Mouse (Mus musculus): Measurements from ENCODE around the gene Nf1. TPM values are rescaled to one million over a fixed set of nuclear protein-coding genes. Genes with fewer than 3 reads are reported as not detected.

Nf1 gene
- polyA plus RNA-seq, 1 experiment from 2014 or later: 6.1 TPM

- peaks cover 22% of the 10 kb centered on the region for H3K4me1 ChIP-seq (replicated peaks)
- no peak for ATAC-seq (ENCODE audit: low read depth)
- no peaks in the 10 kb centered on the region for H3K36me3 ChIP-seq
- WGBS: 90% methylated on average over 5 of the region's 5 CpGs
- H3K27me3 ChIP-seq: no peaks in the 10 kb centered on the region
- H3K9me3 ChIP-seq: no peaks in the 10 kb centered on the region
- no peak overlapping the region for H3K9ac ChIP-seq
- H3K4me2 ChIP-seq: no peak overlapping the region
- H3K27ac ChIP-seq (replicated peaks): no peak overlapping the region
- no peak overlapping the region for H3K4me3 ChIP-seq
These were observed 2.7 kb upstream of the Nf1 start for GRCm38 (mm10) chr11:79336722-79337267.

DNA sequence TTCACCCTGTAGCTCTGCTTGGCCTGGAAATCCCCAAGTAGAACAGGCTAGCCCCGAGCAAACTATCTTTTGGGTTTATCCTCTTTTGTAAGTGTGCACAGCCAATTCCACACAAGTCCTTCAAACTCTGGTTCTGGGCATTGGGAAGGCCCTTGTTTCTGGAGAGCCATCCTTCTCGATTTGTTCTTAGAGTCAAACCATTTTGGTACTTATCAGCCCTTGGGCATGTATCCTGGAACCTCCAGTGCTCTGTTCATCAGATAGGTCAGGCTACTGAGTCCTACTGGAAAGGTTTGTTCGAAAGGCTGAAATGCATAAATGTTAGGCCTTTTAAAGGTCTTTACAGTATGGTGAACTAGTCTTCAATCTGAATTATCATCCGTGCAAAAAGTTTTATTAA lies 872 bp upstream of the Nf1 start:
- no peak for ATAC-seq (ENCODE audit: low read depth)
- Histone ChIP-seq H3K4me3 (peak overlapping the region; percentile 92), H3K36me3 (0 out of 2 replicates have a peak, but pooled peaks cover 8% of the 10 kb centered on the region), H3K27ac (replicated peaks) (peak overlapping the region; percentile 96; the same call in 1 of the 2 replicates), H3K9me3 (no peaks in the 10 kb centered on the region), H3K4me2 (peak overlapping the region; percentile 68), H3K4me1 (replicated peaks) (peaks cover 25% of the 10 kb centered on the region), H3K9ac (peak overlapping the region; percentile 99), H3K27me3 (no peaks in the 10 kb centered on the region)
- 55% methylated on average over 4 of the region's 4 CpGs for WGBS

GRCm38 (mm10) chr11:79339808-79340781 lies 602 bp downstream of the Nf1 start:
- H3K27ac ChIP-seq (replicated peaks): peak overlapping the region; percentile 96
- peak overlapping the region; percentile 83 for H3K4me2 ChIP-seq
- peaks cover 25% of the 10 kb centered on the region for H3K4me1 ChIP-seq (replicated peaks)
- 0 out of 2 replicates have a peak, but pooled peaks cover 8% of the 10 kb centered on the region for H3K36me3 ChIP-seq
- peak; percentile 85 for ATAC-seq (ENCODE audit: low read depth)
- H3K9me3 ChIP-seq: no peaks in the 10 kb centered on the region
- peak overlapping the region; percentile 99 for H3K9ac ChIP-seq
- no peaks in the 10 kb centered on the region for H3K27me3 ChIP-seq
- H3K4me3 ChIP-seq: peak overlapping the region; percentile 92
- under 1% methylated on average over 53 of the region's 63 CpGs for WGBS

- Histone ChIP-seq H3K4me2 (no peak overlapping the region), H3K4me1 (replicated peaks) (peaks cover 14% of the 10 kb centered on the region), H3K36me3 (no peaks in the 10 kb centered on the region), H3K9ac (no peak overlapping the region), H3K9me3 (no peaks in the 10 kb centered on the region), H3K27ac (replicated peaks) (no peak overlapping the region), H3K4me3 (no peak overlapping the region), H3K27me3 (no peaks in the 10 kb centered on the region)
- 87% methylated on average over 3 of the region's 3 CpGs for WGBS
- no peak for ATAC-seq (ENCODE audit: low read depth)
These were observed 17.5 kb downstream of the Nf1 start for GRCm38 (mm10) chr11:79356995-79357394.

DNA sequence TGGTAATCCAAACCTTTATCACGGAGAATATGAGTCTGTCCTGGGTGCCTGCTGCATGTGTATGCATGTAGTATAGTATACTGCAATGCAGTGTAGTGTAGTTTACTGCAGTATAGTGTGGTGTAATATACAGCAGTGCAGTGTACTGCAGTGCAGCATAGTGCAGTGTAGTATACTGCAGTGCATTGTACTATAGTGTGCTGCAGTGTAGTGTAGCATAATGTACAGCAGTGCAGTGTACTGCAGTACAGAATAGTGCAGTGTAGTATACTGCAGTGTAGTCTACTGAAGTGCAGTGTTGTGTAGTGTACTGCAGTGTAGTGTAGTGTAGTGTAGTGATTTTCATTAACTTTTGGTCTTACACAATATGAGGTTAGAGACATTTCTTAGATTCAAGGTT lies 17.9 kb downstream of the Nf1 start:
- H3K4me3 ChIP-seq: no peak overlapping the region
- no peak overlapping the region for H3K9ac ChIP-seq
- no peaks in the 10 kb centered on the region for H3K36me3 ChIP-seq
- H3K27ac ChIP-seq (replicated peaks): no peak overlapping the region
- H3K9me3 ChIP-seq: no peaks in the 10 kb centered on the region
- no peak for ATAC-seq (ENCODE audit: low read depth)
- WGBS: 87% methylated on average over 1 of the region's 1 CpGs
- H3K4me1 ChIP-seq (replicated peaks): peaks cover 14% of the 10 kb centered on the region
- H3K4me2 ChIP-seq: no peak overlapping the region
- H3K27me3 ChIP-seq: no peaks in the 10 kb centered on the region

DNA sequence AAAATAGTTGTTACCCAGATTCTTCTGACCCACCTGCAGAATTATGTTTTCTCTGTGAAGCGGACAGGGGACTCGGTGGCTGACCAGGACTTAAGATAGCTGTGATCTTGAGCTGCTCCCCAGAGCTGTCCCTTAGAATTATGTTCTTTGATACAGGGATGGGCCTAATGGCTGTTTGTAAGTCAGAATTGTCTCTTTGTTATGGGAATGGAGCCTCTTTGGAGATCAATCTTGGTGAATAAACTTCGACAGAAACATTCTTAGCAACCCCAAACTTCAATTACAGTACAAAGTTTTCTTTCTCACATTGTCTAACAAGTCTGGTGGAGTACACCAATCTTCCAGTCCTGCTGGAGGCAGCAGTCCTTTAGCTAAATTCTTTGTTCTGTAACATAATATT lies 25.5 kb downstream of the Nf1 start:
- ATAC-seq (ENCODE audit: low read depth): no peak
- H3K4me1 ChIP-seq (replicated peaks): peaks cover 17% of the 10 kb centered on the region; the same call in 1 of the 2 replicates
- H3K27ac ChIP-seq (replicated peaks): no peak overlapping the region
- 77% methylated on average over 3 of the region's 3 CpGs for WGBS
- H3K9me3 ChIP-seq: no peaks in the 10 kb centered on the region
- no peaks in the 10 kb centered on the region for H3K36me3 ChIP-seq
- H3K27me3 ChIP-seq: no peaks in the 10 kb centered on the region
- no peak overlapping the region for H3K4me3 ChIP-seq
- H3K9ac ChIP-seq: no peak overlapping the region
- no peak overlapping the region for H3K4me2 ChIP-seq

GRCm38 (mm10) chr11:79366284-79366683 lies 26.8 kb downstream of the Nf1 start:
- H3K4me2 ChIP-seq: no peak overlapping the region
- H3K9ac ChIP-seq: no peak overlapping the region
- no peak overlapping the region for H3K4me3 ChIP-seq
- no peak for ATAC-seq (ENCODE audit: low read depth)
- H3K27ac ChIP-seq (replicated peaks): no peak overlapping the region
- H3K36me3 ChIP-seq: no peaks in the 10 kb centered on the region
- H3K4me1 ChIP-seq (replicated peaks): peaks cover 17% of the 10 kb centered on the region; the same call in 1 of the 2 replicates
- WGBS: 38% methylated on average over 8 of the region's 8 CpGs
- no peaks in the 10 kb centered on the region for H3K27me3 ChIP-seq
- H3K9me3 ChIP-seq: no peaks in the 10 kb centered on the region

GRCm38 (mm10) chr11:79373031-79373430 lies 33.5 kb downstream of the Nf1 start:
- no peaks in the 10 kb centered on the region for H3K27me3 ChIP-seq
- no peak overlapping the region for H3K4me3 ChIP-seq
- no peak overlapping the region for H3K9ac ChIP-seq
- peaks cover 4% of the 10 kb centered on the region; the same call in 1 of the 2 replicates for H3K4me1 ChIP-seq (replicated peaks)
- H3K4me2 ChIP-seq: no peak overlapping the region
- WGBS: 92% methylated on average over 4 of the region's 4 CpGs
- ATAC-seq (ENCODE audit: low read depth): no peak
- 0 out of 2 replicates have a peak, but pooled peaks cover 6% of the 10 kb centered on the region for H3K36me3 ChIP-seq
- no peaks in the 10 kb centered on the region for H3K9me3 ChIP-seq
- no peak overlapping the region for H3K27ac ChIP-seq (replicated peaks)

DNA sequence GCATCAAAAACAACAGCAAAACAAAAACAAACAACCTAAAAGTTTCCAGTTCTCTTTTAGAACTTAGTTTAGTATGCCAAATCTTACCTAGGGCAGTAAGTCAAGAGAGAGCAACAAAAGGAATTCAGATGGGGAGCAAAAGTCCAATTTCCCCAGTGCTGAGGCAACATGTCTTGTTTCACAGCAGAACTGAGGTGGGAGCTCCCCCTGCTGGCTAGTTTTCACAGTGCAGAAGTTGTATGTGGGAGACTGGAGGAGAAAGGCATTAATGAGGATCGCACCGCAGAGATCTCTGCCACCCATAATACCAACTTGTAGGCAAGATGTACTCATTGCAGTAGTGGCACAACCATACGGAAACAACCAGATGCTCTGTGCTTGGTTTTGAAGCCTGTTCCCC lies 58.8 kb downstream of the Nf1 start:
- H3K4me1 ChIP-seq (replicated peaks): no peaks in the 10 kb centered on the region
- no peak overlapping the region for H3K4me2 ChIP-seq
- H3K36me3 ChIP-seq: peaks cover 44% of the 10 kb centered on the region
- no peaks in the 10 kb centered on the region for H3K9me3 ChIP-seq
- 66% methylated on average over 3 of the region's 3 CpGs for WGBS
- H3K27ac ChIP-seq (replicated peaks): no peak overlapping the region
- no peak for ATAC-seq (ENCODE audit: low read depth)
- H3K4me3 ChIP-seq: no peak overlapping the region
- H3K27me3 ChIP-seq: no peaks in the 10 kb centered on the region
- no peak overlapping the region for H3K9ac ChIP-seq

GRCm38 (mm10) chr11:79403625-79404319 lies 64.3 kb downstream of the Nf1 start:
- H3K4me1 ChIP-seq (replicated peaks): no peaks in the 10 kb centered on the region
- no peaks in the 10 kb centered on the region for H3K9me3 ChIP-seq
- no peaks in the 10 kb centered on the region for H3K27me3 ChIP-seq
- no peak overlapping the region for H3K27ac ChIP-seq (replicated peaks)
- H3K4me2 ChIP-seq: no peak overlapping the region
- WGBS: 95% methylated on average over 6 of the region's 6 CpGs
- no peak overlapping the region for H3K9ac ChIP-seq
- no peak overlapping the region for H3K4me3 ChIP-seq
- peaks cover 50% of the 10 kb centered on the region for H3K36me3 ChIP-seq
- ATAC-seq (ENCODE audit: low read depth): no peak

- Histone ChIP-seq H3K4me3 (no peak overlapping the region), H3K27ac (replicated peaks) (no peak overlapping the region), H3K9ac (no peak overlapping the region), H3K9me3 (no peaks in the 10 kb centered on the region), H3K27me3 (no peaks in the 10 kb centered on the region), H3K4me2 (no peak overlapping the region), H3K4me1 (replicated peaks) (no peaks in the 10 kb centered on the region), H3K36me3 (peaks cover 34% of the 10 kb centered on the region)
- WGBS: 96% methylated on average over 7 of the region's 7 CpGs
- no peak for ATAC-seq (ENCODE audit: low read depth)
These were observed 74.4 kb downstream of the Nf1 start for GRCm38 (mm10) chr11:79413761-79414513.
